Mouse (Mus musculus) stomach, embryonic 16.5 days (tissue): ENCODE results near the gene Jak3. TPM values are rescaled to one million over a fixed set of nuclear protein-coding genes. Genes with fewer than 3 reads are reported as not detected.

ENCODE experiments used
- ATAC-seq: fragments of 200-750 bp; cut with Nextera tagmentation; 2 replicates; pipeline ENCODE4 v1.8.0; 2017; ENCODE audit warnings: moderate number of reproducible peaks, moderate TSS enrichment; ENCODE audit not compliant: insufficient read depth, low FRiP score
- H3K27ac ChIP-seq: fragments of 300-500 bp; sonication (generic); 2 replicates; pipeline ENCODE4 v1.5.1; 2014; ENCODE audit warnings: low read length
- H3K27me3 ChIP-seq: fragments of 300-500 bp; sonication (generic); 2 replicates; pipeline ENCODE4 v1.6.1; 2014; ENCODE audit warnings: low read length, control low read depth, mixed read lengths; ENCODE audit not compliant: control insufficient read depth, insufficient read depth
- H3K36me3 ChIP-seq: fragments of 300-500 bp; sonication (generic); 2 replicates; pipeline ENCODE4 v1.6.1; 2014; ENCODE audit warnings: low read length; ENCODE audit not compliant: control insufficient read depth, insufficient read depth
- H3K4me1 ChIP-seq: fragments of 300-500 bp; sonication (generic); 2 replicates; pipeline ENCODE4 v1.6.1; 2014; ENCODE audit warnings: low read length, control low read depth, mixed read lengths; ENCODE audit not compliant: control insufficient read depth, insufficient read depth
- H3K4me2 ChIP-seq: fragments of 300-500 bp; sonication (generic); 2 replicates; pipeline ENCODE4 v1.6.1; 2014; ENCODE audit warnings: low read depth, low read length, mixed read lengths
- H3K4me3 ChIP-seq: fragments of 300-500 bp; sonication (generic); replicated peaks from 2 replicates; pipeline ENCODE4 v1.5.1; 2014; ENCODE audit warnings: mild to moderate bottlenecking, low read length
- H3K9ac ChIP-seq: fragments of 300-500 bp; sonication (generic); 2 replicates; pipeline ENCODE4 v1.6.1; 2014; ENCODE audit warnings: low read length
- H3K9me3 ChIP-seq: fragments of 300-500 bp; sonication (generic); replicated peaks from 2 replicates; pipeline ENCODE4 v1.6.1; 2016; ENCODE audit warnings: low read length, control low read depth; ENCODE audit not compliant: control insufficient read depth
- WGBS: fragments of 180-500 bp; shearing (Covaris S2); extraction: QIAGEN DNeasy Blood & Tissue Kit; methylation state at CpG from one replicate; pipeline ENCODE4 v1.1.7; 2014; 5-methylcytosine and 5-hydroxymethylcytosine counted together
- polyA plus RNA-seq: library from polyadenylated mRNA; unstranded; fragments of >200 nt; fragmentation: Nextera tagmentation; extraction: Ambion mirVana; gene quantifications from 2 replicates; pipeline ENCODE4 v1.2.1, GENCODE M21; 2015

Gene Jak3
- polyA plus RNA-seq, 1 experiment from 2014 or later = 9.5 TPM

DNA sequence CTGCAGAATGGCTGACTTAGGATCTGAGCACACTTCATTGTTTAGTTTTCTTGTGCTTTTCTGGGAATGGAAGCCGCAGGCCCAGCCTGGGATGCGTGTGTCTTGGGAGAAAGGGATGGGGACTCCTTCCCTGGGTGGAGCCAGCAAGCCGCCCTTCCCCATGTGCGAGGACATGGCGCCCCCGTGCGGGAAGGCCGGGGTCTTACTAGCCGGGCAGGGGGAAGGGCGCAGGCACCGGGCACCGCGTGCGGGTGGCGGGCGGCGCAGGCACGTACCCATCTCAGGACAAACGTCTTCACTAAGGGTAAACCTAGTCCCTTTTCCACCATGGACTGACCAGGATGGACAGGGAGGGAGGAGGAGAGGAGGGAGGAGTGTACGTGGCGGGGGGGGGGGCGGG is 42.9 kb upstream of the Jak3 start:
- no peak overlapping the region for H3K9ac ChIP-seq
- no peaks in the 10 kb centered on the region for H3K9me3 ChIP-seq
- peaks cover 6% of the 10 kb centered on the region; the same call in 1 of the 2 replicates for H3K27me3 ChIP-seq
- peaks cover 8% of the 10 kb centered on the region for H3K4me1 ChIP-seq
- H3K27ac ChIP-seq = no peak overlapping the region
- H3K4me2 ChIP-seq = no peak overlapping the region
- no peak overlapping the region for H3K4me3 ChIP-seq
- WGBS = 19% methylated on average over 19 of the region's 22 CpGs
- H3K36me3 ChIP-seq = no peaks in the 10 kb centered on the region
- ATAC-seq = no peak

GRCm38 (mm10) chr8:71633981-71634667 is 42.0 kb upstream of the Jak3 start:
- WGBS = 4% methylated on average over 26 of the region's 26 CpGs
- no peaks in the 10 kb centered on the region for H3K4me1 ChIP-seq
- H3K9me3 ChIP-seq = no peaks in the 10 kb centered on the region
- no peak; the same call in 1 of the 2 replicates for ATAC-seq
- H3K27me3 ChIP-seq = peaks cover 6% of the 10 kb centered on the region; the same call in 1 of the 2 replicates
- peak overlapping the region; percentile 42 for H3K4me2 ChIP-seq
- H3K9ac ChIP-seq = no peak overlapping the region
- H3K27ac ChIP-seq = no peak overlapping the region
- peak overlapping the region; percentile 14; the same call in 1 of the 2 replicates for H3K4me3 ChIP-seq
- H3K36me3 ChIP-seq = no peaks in the 10 kb centered on the region

- Histone ChIP-seq H3K9ac (no peak overlapping the region), H3K4me3 (no peak overlapping the region), H3K36me3 (no peaks in the 10 kb centered on the region), H3K27me3 (peaks cover 6% of the 10 kb centered on the region; the same call in 1 of the 2 replicates), H3K27ac (no peak overlapping the region), H3K4me1 (no peaks in the 10 kb centered on the region), H3K4me2 (no peak overlapping the region), H3K9me3 (no peaks in the 10 kb centered on the region)
- ATAC-seq = no peak
- 62% methylated on average over 8 of the region's 8 CpGs for WGBS
Observed at GRCm38 (mm10) chr8:71637149-71638095, 38.7 kb upstream of the Jak3 start.

DNA sequence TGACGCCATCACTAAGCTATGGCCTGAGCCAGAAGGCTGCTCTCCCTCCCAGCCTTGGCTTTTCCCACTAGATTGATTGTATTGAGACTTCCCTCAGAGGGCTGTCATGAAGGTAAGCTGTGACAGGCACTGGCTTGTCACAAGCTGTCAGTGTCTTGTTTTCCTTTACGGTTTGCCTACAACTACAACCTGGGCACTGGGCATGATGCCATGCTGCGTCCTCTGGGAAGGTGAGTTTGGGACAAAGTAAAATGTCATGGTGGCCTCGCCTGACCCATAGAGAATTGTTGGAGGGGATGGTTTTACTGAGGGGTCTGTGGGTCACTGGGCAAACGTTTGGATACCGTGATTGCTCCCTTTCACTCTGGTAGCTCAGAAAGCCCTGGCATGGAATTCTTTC is 37.8 kb upstream of the Jak3 start:
- no peaks in the 10 kb centered on the region for H3K36me3 ChIP-seq
- 59% methylated on average over 6 of the region's 6 CpGs for WGBS
- peaks cover 6% of the 10 kb centered on the region; the same call in 1 of the 2 replicates for H3K27me3 ChIP-seq
- no peak overlapping the region for H3K4me2 ChIP-seq
- no peak for ATAC-seq
- no peaks in the 10 kb centered on the region for H3K4me1 ChIP-seq
- no peak overlapping the region for H3K4me3 ChIP-seq
- H3K9me3 ChIP-seq = no peaks in the 10 kb centered on the region
- H3K9ac ChIP-seq = no peak overlapping the region
- H3K27ac ChIP-seq = no peak overlapping the region

DNA sequence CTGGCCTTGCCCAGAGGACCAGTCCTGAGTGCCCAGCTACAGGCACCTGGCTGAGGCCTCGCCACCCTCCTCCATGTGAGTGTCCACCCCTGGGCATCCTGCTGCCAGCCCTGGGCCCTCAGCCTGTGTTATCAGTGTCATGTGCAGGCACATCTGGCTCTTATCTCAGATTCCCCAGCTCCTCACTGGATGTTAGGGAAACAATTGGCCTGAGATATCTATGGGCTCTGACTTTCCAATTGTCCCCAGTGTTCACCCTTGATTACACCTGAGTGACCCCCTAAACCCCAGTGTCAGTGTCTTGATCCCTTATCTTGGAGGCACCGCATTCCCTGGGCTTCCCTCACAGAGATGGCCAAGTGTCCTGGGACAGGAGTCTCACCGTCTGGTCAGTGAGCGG is 36.8 kb upstream of the Jak3 start:
- Histone ChIP-seq H3K4me3 (no peak overlapping the region), H3K27ac (no peak overlapping the region), H3K27me3 (peaks cover 3% of the 10 kb centered on the region; the same call in 1 of the 2 replicates), H3K4me2 (no peak overlapping the region), H3K36me3 (no peaks in the 10 kb centered on the region), H3K9me3 (no peaks in the 10 kb centered on the region), H3K4me1 (no peaks in the 10 kb centered on the region), H3K9ac (no peak overlapping the region)
- 79% methylated on average over 4 of the region's 4 CpGs for WGBS
- no peak for ATAC-seq

GRCm38 (mm10) chr8:71645510-71645909 is 30.6 kb upstream of the Jak3 start:
- no peak overlapping the region for H3K9ac ChIP-seq
- no peak overlapping the region for H3K27ac ChIP-seq
- no peak overlapping the region for H3K4me2 ChIP-seq
- H3K36me3 ChIP-seq = no peaks in the 10 kb centered on the region
- H3K4me3 ChIP-seq = no peak overlapping the region
- H3K27me3 ChIP-seq = no peaks in the 10 kb centered on the region
- no peaks in the 10 kb centered on the region for H3K9me3 ChIP-seq
- ATAC-seq = no peak
- WGBS = 74% methylated on average over 9 of the region's 9 CpGs
- H3K4me1 ChIP-seq = no peaks in the 10 kb centered on the region

DNA sequence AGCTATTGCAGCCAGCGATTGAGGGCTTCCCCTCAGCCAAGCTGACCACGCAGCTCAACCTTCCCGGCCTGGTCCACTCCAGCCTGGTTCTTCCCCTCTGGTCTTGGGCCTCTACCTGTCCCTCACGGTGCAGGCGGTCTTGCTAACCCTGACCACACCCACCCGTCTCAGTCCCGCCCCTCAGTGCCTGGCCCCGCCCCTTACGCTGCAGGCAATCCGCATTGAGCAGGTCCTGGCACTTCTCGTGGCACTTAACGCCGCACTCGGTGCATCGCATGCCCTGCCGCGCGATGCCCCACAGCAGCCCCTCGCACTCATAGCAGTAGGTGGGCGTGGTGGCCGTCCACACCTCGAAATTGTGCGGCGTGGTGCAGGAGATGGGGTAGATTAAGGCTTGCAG is 21.5 kb upstream of the Jak3 start:
- 3% methylated on average over 24 of the region's 24 CpGs for WGBS
- H3K4me2 ChIP-seq = peak overlapping the region; percentile 35
- H3K4me3 ChIP-seq = peak overlapping the region; percentile 24
- H3K27me3 ChIP-seq = peaks cover 50% of the 10 kb centered on the region
- no peaks in the 10 kb centered on the region for H3K9me3 ChIP-seq
- peaks cover 5% of the 10 kb centered on the region; the same call in 1 of the 2 replicates for H3K4me1 ChIP-seq
- H3K36me3 ChIP-seq = no peaks in the 10 kb centered on the region
- no peak overlapping the region for H3K9ac ChIP-seq
- peak; percentile 54; the same call in 1 of the 2 replicates for ATAC-seq
- H3K27ac ChIP-seq = no peak overlapping the region

DNA sequence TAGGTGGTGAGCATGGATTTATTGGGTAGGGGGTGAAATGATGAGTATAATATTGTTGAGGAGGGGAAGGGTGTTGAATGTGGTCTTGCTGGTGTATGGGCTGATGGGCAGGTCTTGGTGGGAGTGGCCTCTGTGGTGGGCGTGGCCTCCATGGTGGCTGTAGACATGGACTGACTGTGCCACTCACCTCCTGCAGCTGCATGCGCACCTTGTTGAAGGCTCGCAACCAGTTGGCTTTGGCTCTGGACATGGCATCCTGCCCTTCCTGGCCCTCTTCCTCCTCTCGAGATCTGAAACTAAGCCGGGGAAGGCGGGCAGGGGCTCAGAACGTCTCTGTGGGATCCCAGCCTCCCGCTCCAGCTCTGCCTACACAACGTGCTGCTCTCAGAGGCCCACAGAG is 18.3 kb upstream of the Jak3 start:
- H3K27ac ChIP-seq = no peak overlapping the region
- no peak overlapping the region for H3K4me2 ChIP-seq
- no peak overlapping the region for H3K4me3 ChIP-seq
- WGBS = 19% methylated on average over 9 of the region's 9 CpGs
- peaks cover 58% of the 10 kb centered on the region for H3K27me3 ChIP-seq
- peaks cover 5% of the 10 kb centered on the region; the same call in 1 of the 2 replicates for H3K4me1 ChIP-seq
- no peak for ATAC-seq
- no peaks in the 10 kb centered on the region for H3K36me3 ChIP-seq
- no peak overlapping the region for H3K9ac ChIP-seq
- no peaks in the 10 kb centered on the region for H3K9me3 ChIP-seq

- H3K4me1 ChIP-seq = peaks cover 5% of the 10 kb centered on the region; the same call in 1 of the 2 replicates
- H3K27ac ChIP-seq = no peak overlapping the region
- no peak for ATAC-seq
- WGBS = 22% methylated on average over 17 of the region's 17 CpGs
- no peak overlapping the region for H3K4me2 ChIP-seq
- H3K9me3 ChIP-seq = no peaks in the 10 kb centered on the region
- H3K36me3 ChIP-seq = no peaks in the 10 kb centered on the region
- no peak overlapping the region for H3K4me3 ChIP-seq
- H3K27me3 ChIP-seq = peaks cover 58% of the 10 kb centered on the region
- H3K9ac ChIP-seq = no peak overlapping the region
Observed at GRCm38 (mm10) chr8:71658515-71659049, 17.5 kb upstream of the Jak3 start.
